Mouse (Mus musculus): Measurements from ENCODE around the gene Peg10. TPM values are rescaled to one million over a fixed set of nuclear protein-coding genes. Genes with fewer than 3 reads are reported as not detected.
"Not testable (repeated sequence)": the region's sequence is repeated elsewhere in the genome, so short reads cannot be mapped to it uniquely, and the experiment has no call there.

Gene Peg10
- polyA plus RNA-seq, 1 experiment from 2014 or later, result 1.8 TPM

- Histone ChIP-seq H3K4me3 (ENCODE audit: low read depth, low read length) (no peak overlapping the region), H3K9me3 (replicated peaks; ENCODE audit: control insufficient read depth, low read length) (no peaks in the 10 kb centered on the region), H3K27ac (ENCODE audit: low read length) (no peak overlapping the region), H3K4me1 (ENCODE audit: control insufficient read depth, low read depth, low read length) (no peaks in the 10 kb centered on the region), H3K9ac (ENCODE audit: low read depth, low read length) (no peak overlapping the region), H3K27me3 (ENCODE audit: control insufficient read depth, insufficient read depth, low read depth, low read length) (no peaks in the 10 kb centered on the region), H3K4me2 (ENCODE audit: low read depth, low read length) (no peak overlapping the region), H3K36me3 (ENCODE audit: control insufficient read depth, insufficient read depth) (no peaks in the 10 kb centered on the region)
- 39% methylated on average over 2 of the region's 2 CpGs for WGBS (ENCODE audit: insufficient replicate concordance)
- peak; percentile 84 for ATAC-seq (ENCODE audit: low read depth)
These were observed 15.1 kb downstream of the Peg10 start for GRCm38 (mm10) chr6:4762252-4762651.

GRCm38 (mm10) chr6:4796281-4796680 is 49.2 kb downstream of the Peg10 start:
- no peak overlapping the region for H3K9ac ChIP-seq (ENCODE audit: low read depth, low read length)
- no peak overlapping the region for H3K4me2 ChIP-seq (ENCODE audit: low read depth, low read length)
- WGBS (ENCODE audit: insufficient replicate concordance), result 51% methylated on average over 1 of the region's 1 CpGs
- H3K36me3 ChIP-seq (ENCODE audit: control insufficient read depth, insufficient read depth), result no peaks in the 10 kb centered on the region
- no peak for ATAC-seq (ENCODE audit: low read depth)
- no peak overlapping the region for H3K4me3 ChIP-seq (ENCODE audit: low read depth, low read length)
- H3K27ac ChIP-seq (ENCODE audit: low read length), result no peak overlapping the region
- no peaks in the 10 kb centered on the region for H3K4me1 ChIP-seq (ENCODE audit: control insufficient read depth, low read depth, low read length)
- no peaks in the 10 kb centered on the region for H3K27me3 ChIP-seq (ENCODE audit: control insufficient read depth, insufficient read depth, low read depth, low read length)
- no peaks in the 10 kb centered on the region for H3K9me3 ChIP-seq (replicated peaks; ENCODE audit: control insufficient read depth, low read length)

GRCm38 (mm10) chr6:4797317-4797716 is 50.2 kb downstream of the Peg10 start:
- not testable (repeated sequence) for H3K4me2 ChIP-seq (ENCODE audit: low read depth, low read length); H3K4me1 ChIP-seq (ENCODE audit: control insufficient read depth, low read depth, low read length); H3K9me3 ChIP-seq (replicated peaks; ENCODE audit: control insufficient read depth, low read length); H3K27ac ChIP-seq (ENCODE audit: low read length); ATAC-seq (ENCODE audit: low read depth); H3K4me3 ChIP-seq (ENCODE audit: low read depth, low read length); H3K27me3 ChIP-seq (ENCODE audit: control insufficient read depth, insufficient read depth, low read depth, low read length); H3K36me3 ChIP-seq (ENCODE audit: control insufficient read depth, insufficient read depth); H3K9ac ChIP-seq (ENCODE audit: low read depth, low read length)

- 12% methylated on average over 2 of the region's 2 CpGs for WGBS (ENCODE audit: insufficient replicate concordance)
- H3K36me3 ChIP-seq (ENCODE audit: control insufficient read depth, insufficient read depth), result no peaks in the 10 kb centered on the region
- ATAC-seq (ENCODE audit: low read depth), result no peak
- no peaks in the 10 kb centered on the region for H3K4me1 ChIP-seq (ENCODE audit: control insufficient read depth, low read depth, low read length)
- no peak overlapping the region for H3K9ac ChIP-seq (ENCODE audit: low read depth, low read length)
- no peak overlapping the region for H3K27ac ChIP-seq (ENCODE audit: low read length)
- no peak overlapping the region for H3K4me2 ChIP-seq (ENCODE audit: low read depth, low read length)
- H3K9me3 ChIP-seq (replicated peaks; ENCODE audit: control insufficient read depth, low read length), result no peaks in the 10 kb centered on the region
- H3K4me3 ChIP-seq (ENCODE audit: low read depth, low read length), result no peak overlapping the region
- no peaks in the 10 kb centered on the region for H3K27me3 ChIP-seq (ENCODE audit: control insufficient read depth, insufficient read depth, low read depth, low read length)
These were observed 51.3 kb downstream of the Peg10 start for GRCm38 (mm10) chr6:4798382-4798781.

GRCm38 (mm10) chr6:4799359-4799758 is 52.3 kb downstream of the Peg10 start:
- Histone ChIP-seq H3K36me3 (ENCODE audit: control insufficient read depth, insufficient read depth) (no peaks in the 10 kb centered on the region), H3K9ac (ENCODE audit: low read depth, low read length) (no peak overlapping the region), H3K27me3 (ENCODE audit: control insufficient read depth, insufficient read depth, low read depth, low read length) (no peaks in the 10 kb centered on the region), H3K4me2 (ENCODE audit: low read depth, low read length) (no peak overlapping the region), H3K9me3 (replicated peaks; ENCODE audit: control insufficient read depth, low read length) (no peaks in the 10 kb centered on the region), H3K27ac (ENCODE audit: low read length) (no peak overlapping the region), H3K4me3 (ENCODE audit: low read depth, low read length) (no peak overlapping the region), H3K4me1 (ENCODE audit: control insufficient read depth, low read depth, low read length) (no peaks in the 10 kb centered on the region)
- ATAC-seq (ENCODE audit: low read depth), result no peak
- WGBS (ENCODE audit: insufficient replicate concordance), result 49% methylated on average over 2 of the region's 2 CpGs

- Histone ChIP-seq H3K27me3 (ENCODE audit: control insufficient read depth, insufficient read depth, low read depth, low read length) (no peaks in the 10 kb centered on the region), H3K4me3 (ENCODE audit: low read depth, low read length) (no peak overlapping the region), H3K4me1 (ENCODE audit: control insufficient read depth, low read depth, low read length) (no peaks in the 10 kb centered on the region), H3K9me3 (replicated peaks; ENCODE audit: control insufficient read depth, low read length) (no peaks in the 10 kb centered on the region), H3K9ac (ENCODE audit: low read depth, low read length) (no peak overlapping the region), H3K27ac (ENCODE audit: low read length) (no peak overlapping the region), H3K4me2 (ENCODE audit: low read depth, low read length) (no peak overlapping the region), H3K36me3 (ENCODE audit: control insufficient read depth, insufficient read depth) (no peaks in the 10 kb centered on the region)
- no peak for ATAC-seq (ENCODE audit: low read depth)
- WGBS (ENCODE audit: insufficient replicate concordance), result 63% methylated on average over 12 of the region's 12 CpGs
These were observed 59.9 kb downstream of the Peg10 start for GRCm38 (mm10) chr6:4806981-4807380.

Other genes starting within 250 kb of the Peg10 start
- 41.2 and 52.8 TPM in 2 replicates for gene Col1a2, start 242.5 kb upstream of the Peg10 start, polyA plus RNA-seq (2015; fragmentation: Nextera tagmentation; extraction: Ambion mirVana)
- 5.7 and 6.4 TPM in 2 replicates for gene Casd1, start 146.5 kb upstream of the Peg10 start, polyA plus RNA-seq (2015; fragmentation: Nextera tagmentation; extraction: Ambion mirVana)
- 21.8 and 22.8 TPM in 2 replicates for gene Sgce, start 99 bp upstream of the Peg10 start, polyA plus RNA-seq (2015; fragmentation: Nextera tagmentation; extraction: Ambion mirVana)
- gene Ppp1r9a, start 155.6 kb downstream of the Peg10 start, polyA plus RNA-seq (2015; fragmentation: Nextera tagmentation; extraction: Ambion mirVana), result 3.8 and 3.9 TPM in 2 replicates

Measured in liver, embryonic 16.5 days (tissue).